Mouse (Mus musculus) kidney, adult 18-20 months (tissue): Measurements from ENCODE around the gene Pde6g.
"Not testable (repeated sequence)": the region's sequence is repeated elsewhere in the genome, so short reads cannot be mapped to it uniquely, and the experiment has no call there.

ENCODE experiments used
- DNase-seq: peaks from one replicate; pipeline ENCODE4 v3.0.0; 2021

Gene Pde6g

DNA sequence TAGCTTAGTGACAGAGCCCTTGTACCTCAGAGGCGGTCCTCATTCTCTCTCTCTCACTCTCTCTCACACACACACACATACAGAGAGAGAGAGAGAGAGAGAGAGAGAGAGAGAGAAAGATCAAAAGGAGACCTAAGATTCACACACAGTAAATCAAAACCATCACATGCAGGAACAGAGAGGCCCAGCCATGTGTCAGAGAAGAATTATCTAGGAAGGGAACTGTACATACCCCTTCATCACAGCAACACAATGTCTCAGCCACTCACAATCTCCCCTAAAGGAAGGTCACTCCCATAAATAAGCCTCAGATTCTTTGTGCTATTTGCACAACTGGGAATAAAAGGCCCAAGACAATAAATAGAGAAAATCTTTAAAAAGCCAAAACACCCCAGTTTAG, 34.7 kb downstream of the Pde6g start:
- no peak for DNase-seq

DNA sequence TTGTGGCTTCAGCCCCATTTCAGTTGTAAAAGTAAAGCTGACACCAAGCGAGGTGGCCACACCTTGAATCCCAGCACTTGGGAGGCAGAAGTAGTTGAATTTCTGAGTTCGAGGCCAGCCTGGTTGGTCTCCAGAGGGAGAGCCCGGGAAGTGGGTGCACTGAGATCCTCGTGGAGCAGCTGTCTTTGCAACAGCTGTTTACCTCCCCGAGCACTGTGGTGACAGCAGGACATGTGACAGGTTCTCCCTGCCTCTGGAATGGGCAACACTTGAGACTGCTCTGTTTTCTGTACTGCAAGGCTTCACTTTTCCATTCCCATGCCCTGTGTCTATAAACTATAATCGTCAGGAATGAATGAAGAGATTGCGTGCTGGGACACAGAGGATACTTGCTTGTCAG, 35.4 kb downstream of the Pde6g start:
- no peak for DNase-seq

DNA sequence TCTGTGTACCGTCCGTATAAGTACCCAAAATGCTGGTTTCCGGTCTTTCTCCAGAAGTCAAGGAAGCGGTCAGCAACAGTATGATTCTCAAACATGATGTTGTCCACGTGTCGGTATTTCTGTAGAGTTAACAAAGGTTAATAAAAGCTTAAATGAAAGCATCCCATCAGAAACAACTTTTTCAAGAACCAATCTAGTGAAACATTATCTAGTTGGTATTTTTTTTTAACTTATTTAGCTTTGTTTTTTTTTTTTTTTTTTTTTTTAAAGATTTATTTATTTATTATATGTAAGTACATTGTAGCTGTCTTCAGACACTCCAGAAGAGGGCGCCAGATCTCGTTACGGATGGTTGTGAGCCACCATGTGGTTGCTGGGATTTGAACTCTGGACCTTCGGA, 39.7 kb downstream of the Pde6g start:
- not testable (repeated sequence) for DNase-seq

DNA sequence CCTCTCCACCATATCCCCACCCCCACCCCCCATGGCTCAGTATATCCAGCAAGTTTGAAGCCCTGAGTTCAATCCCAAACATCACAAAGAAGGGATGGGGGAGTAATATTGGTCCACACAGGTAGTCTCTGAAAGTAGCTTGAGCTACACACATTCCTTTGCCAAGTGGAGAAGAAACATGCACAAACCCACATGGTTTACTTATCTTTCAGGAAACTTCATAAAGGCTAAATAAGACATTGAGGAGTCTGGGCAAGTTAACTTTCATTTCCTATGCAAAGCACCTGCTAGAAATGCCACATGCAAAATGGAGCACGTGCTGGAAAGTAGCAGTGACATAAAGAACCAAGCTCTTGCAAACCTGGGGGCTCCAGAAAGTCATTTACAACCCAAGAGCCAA, 46.9 kb downstream of the Pde6g start:
- no peak for DNase-seq

DNA sequence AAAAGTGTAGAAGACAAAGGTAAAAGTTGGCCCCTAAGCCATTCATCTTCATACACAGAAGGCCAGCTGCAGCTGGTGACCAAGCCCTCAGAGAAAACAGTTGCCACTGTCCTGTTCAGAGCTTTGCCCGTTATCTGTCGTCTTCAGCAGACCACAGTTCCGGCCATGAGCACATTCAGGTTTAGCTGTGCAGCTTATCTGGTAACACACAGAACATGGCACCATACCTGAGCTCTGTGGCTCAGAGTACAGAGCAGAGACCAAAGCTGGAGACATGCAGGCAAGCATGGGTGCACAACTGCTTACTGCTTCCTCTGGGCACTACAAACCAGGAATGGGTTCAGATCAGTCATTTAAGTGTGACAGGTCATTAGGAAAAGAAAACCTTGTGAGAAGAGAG, 47.4 kb downstream of the Pde6g start:
- DNase-seq, result no peak

DNA sequence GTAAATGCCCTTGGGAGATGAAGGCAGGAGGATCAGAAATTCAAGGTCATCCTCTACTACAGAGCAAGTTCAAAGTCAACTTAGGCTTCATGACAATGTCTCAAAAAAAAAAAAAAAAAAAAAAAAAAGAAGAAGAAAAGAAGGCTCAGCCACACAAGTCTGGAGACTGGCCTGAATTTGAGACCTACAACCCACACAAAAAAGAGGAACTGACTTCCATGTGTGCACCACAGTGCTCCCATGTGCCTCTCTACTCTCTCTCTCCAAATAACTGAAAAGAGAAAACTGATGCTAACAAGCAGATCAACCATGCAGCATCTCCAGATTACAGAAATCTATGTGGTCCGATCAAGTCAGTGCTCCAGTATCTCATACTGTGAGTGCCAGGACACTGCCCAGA, 48.5 kb downstream of the Pde6g start:
- no peak for DNase-seq

DNA sequence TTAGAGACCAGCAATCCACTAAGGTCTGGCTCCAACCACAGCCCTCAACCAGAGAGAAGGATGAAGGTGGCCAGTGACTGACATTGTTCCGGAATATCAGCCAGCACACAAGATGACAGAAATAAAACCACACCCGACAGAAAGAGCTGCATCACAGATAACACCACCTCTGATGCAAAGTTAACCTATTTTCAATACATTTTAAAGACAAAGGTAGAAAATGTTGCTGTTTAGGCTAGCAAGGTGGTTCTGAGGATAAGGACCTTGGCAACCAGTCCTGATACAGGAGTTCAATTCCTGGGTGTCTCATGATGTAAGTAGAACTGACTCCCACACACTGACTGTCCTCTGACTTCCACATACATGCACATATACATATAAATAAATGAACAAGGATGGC, 54.0 kb downstream of the Pde6g start:
- no peak for DNase-seq
